Mouse (Mus musculus): ENCODE measurements around the gene Ccng2. TPM values are rescaled to one million over a fixed set of nuclear protein-coding genes. Genes with fewer than 3 reads are reported as not detected.

Ccng2 gene
- total RNA-seq, 2 experiments from 2014 or later = 33.5 to 41.9 TPM

DNA sequence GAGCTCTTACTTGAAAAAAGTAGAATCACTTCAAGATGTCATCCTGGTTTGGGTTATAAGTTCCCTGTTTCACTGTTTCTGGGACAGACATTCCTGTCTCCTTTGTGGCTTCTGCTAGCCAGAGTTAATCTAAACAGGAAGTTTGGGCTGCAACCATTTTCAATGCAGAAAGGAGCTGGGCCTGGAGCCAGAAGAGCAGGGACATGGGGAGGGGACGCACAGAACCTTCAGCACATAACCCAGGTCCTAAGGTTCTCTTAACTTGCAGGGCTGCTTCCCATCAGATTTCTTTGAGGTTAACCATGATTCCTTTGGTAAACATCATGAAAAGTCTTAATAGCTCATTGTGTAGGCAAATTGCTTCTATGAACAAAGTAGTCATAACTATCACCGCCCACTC is 4.3 kb upstream of the Ccng2 start:
- DNase-seq = no peak

- DNase-seq = no peak
Observed at GRCm38 (mm10) chr5:93263396-93264075, 3.5 kb upstream of the Ccng2 start.

DNA sequence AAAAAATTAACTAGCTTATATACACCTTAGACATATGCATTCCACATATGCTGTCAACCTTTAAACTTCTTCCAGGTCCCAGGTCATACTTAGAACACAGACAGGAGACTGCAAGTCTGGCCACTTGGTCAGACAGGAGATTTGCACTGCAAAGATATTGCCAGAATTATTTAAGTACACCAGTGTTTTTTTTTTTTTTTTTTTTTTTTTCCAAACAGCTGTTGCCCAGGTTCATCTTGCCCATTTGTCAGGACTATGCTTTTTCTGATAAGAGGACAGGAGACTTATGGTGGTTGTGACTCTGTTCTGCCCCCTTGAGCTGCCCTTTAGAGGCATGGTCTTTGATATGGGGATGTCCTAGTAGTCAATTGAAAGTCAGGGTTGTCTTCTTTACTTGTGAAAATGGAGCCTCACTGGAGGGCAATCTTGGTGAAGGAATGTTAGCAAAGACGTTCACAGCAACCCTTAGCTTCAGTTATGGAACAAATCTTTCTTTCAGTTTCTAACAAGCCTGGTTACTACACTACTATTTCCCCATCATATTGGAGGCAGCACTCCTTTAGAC is 2.8 kb upstream of the Ccng2 start:
- DNase-seq = no peak

DNA sequence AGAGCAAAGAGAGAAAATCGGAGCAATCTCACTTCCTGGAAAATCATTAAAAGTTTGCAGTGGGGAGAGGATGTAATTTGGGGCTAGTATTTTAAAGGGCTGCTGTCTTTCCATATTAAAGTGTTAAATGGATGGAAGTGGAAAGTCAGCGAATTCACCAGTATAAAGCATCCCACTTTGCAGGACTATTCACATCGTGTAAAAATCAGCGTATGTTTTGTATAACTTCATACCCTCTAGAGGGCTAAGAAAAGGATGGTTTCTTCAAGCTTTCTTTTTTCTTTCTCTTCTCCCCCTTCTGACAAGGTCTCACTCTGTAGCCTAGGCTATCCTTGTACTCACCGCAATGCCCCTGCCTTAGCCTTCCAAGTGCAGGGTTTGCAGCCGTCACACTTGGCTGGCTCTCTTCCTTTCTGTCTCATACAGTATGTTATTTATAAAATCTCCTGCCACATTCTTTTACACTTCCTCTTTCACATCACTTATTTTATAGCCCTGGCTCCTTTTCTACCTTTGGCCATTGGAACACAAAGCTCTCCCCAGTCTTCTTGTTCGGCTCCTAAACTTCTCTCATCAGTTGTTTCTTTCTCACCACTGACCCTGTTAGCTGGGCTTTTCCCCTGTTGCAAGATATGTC is 1.8 kb upstream of the Ccng2 start:
- no peak for DNase-seq

GRCm38 (mm10) chr5:93265801-93266580 is 1.1 kb upstream of the Ccng2 start:
- no peak for DNase-seq

- peak; percentile 86 for DNase-seq
Observed at GRCm38 (mm10) chr5:93267851-93268606, 972 bp downstream of the Ccng2 start.

DNA sequence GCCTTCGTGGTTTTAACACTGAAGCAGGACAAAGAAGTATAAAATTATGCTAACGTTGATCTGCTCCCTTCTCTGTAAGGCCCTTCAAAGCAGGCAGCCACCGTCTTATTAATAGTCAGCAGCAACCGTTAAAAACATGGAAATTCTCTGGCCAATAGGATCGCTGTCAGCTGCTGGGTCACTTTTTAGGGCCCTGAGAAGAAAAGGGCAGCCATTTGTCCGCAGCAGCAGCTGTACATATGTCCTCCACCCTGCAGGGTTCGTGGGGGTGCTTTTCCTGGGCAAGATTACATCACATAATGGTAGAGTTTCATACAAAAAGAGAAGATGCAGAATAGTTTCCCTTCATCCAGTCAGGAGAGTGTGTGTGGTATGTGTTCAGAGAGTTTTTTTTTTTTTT is 3.0 kb downstream of the Ccng2 start:
- no peak for DNase-seq

GRCm38 (mm10) chr5:93270721-93271120 is 3.7 kb downstream of the Ccng2 start:
- no peak for DNase-seq

DNA sequence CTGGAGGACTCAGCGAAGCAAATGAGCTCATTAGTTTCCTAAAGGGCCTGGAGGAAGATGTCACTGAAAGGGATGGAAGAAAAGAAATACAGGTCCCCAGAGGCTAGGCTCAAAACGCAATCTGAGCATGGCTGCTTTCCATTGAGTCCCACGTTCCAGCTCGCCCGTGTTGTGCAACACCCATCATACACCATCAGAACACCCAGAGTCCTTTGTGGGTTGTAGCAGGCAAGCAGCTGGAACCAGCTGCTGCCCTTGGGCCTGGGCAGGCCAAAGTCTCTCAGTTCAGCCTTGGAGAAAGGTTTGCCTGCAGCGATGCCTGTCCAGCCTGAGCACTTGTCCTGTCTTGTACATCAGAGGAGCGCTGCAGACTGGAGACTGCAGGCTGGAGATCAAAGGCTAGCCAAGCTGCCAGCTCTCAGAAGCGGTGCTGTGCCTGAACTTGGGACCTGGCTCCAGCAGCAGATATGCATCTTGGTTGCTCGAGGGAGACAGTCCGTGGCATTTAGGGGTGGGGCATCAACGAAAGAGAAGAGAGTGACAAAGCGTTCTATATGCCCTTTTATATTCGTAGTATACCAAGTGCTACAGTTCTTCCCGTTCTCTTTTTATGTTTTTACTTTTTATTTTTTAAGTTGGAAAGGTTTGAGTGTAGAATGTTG is 15.5 kb downstream of the Ccng2 start:
- DNase-seq = peak; percentile 59

GRCm38 (mm10) chr5:93283109-93283508 is 16.1 kb downstream of the Ccng2 start:
- no peak for DNase-seq

GRCm38 (mm10) chr5:93288553-93288952 is 21.5 kb downstream of the Ccng2 start:
- no peak for DNase-seq

- DNase-seq = no peak
Observed at GRCm38 (mm10) chr5:93290282-93290681, 23.2 kb downstream of the Ccng2 start.

DNA sequence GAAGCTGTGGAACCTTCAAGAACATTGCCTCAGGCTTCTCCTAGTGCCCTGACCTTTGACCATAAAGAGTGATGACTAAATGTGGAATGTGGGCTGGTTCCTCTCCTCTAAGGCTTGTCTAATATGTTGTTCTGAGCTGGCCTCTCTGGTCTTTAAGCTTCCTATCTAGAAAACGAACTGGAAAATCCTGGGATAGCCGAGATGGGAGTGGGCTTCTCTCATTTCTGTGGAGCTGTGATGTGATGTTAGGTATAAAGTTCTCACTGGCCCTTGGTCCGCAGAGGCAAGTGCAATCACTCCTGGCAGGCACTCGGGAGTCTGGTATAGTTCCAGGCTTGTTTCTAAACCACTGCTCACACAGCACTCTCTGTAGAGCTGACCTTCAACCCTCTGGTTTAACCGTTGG is 29.3 kb downstream of the Ccng2 start:
- peak; percentile 57 for DNase-seq

GRCm38 (mm10) chr5:93296754-93297153 is 29.7 kb downstream of the Ccng2 start:
- DNase-seq = no peak

DNA sequence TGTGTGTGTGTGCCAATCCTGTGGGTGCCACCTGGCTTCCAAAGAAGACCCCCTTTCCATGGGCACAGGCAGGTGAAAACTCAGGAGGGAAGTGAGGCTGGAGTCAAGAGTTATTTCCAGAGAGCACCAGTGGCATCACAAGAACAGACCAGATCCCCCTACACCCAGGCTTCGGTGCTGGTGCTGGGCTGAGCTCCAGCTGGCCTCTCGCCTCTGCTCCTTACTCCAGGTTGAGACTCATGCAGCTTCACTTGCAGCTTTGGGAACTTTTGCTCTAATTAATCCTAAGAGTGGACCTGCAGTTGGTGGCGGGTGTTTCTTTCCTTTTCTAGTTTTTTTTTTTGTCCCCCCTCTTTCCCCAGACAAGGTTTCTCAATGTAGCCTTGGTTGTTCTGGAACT is 30.3 kb downstream of the Ccng2 start:
- DNase-seq = peak; percentile 62

GRCm38 (mm10) chr5:93305126-93305830 is 38.2 kb downstream of the Ccng2 start:
- DNase-seq = peak; percentile 51

- no peak for DNase-seq
Observed at GRCm38 (mm10) chr5:93308909-93309308, 41.9 kb downstream of the Ccng2 start.

DNA sequence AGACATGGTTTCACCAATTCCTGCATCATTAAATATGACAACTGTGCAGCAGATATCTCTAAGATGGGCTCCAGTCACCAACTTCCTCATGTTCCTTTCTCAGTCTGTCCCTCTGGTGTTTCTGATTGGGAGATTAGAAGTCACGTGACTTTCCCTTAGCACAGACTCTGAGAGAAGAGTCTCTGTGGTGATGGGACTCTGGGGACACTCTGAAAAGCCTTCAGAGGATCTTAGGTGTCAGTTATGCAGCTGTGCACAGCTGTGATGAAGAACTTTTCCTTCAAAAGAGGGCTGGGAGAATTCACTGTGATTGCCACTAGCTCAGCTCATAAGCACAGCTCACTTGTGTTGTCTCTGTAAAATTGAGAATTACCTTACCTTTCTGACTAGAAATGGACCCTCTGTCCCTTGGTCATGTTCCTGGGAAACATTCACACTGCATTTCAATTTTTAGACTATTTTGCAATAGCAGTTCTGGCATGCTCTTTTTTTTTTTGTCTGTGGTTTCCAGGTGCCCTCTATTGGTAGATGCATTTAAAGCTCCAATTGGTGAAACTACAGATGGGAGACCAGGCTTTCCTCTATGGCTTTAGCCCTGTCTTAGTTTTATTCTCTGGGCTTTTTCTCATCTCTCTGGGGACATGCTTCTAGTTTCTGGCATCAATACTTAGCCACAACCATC is 56.4 kb downstream of the Ccng2 start:
- peak; percentile 3 for DNase-seq

Data from adrenal gland, postnatal 10 days (tissue).